Comparison of ENCODE assay signal across 12 mouse cellular contexts in the genomic region with DNA sequence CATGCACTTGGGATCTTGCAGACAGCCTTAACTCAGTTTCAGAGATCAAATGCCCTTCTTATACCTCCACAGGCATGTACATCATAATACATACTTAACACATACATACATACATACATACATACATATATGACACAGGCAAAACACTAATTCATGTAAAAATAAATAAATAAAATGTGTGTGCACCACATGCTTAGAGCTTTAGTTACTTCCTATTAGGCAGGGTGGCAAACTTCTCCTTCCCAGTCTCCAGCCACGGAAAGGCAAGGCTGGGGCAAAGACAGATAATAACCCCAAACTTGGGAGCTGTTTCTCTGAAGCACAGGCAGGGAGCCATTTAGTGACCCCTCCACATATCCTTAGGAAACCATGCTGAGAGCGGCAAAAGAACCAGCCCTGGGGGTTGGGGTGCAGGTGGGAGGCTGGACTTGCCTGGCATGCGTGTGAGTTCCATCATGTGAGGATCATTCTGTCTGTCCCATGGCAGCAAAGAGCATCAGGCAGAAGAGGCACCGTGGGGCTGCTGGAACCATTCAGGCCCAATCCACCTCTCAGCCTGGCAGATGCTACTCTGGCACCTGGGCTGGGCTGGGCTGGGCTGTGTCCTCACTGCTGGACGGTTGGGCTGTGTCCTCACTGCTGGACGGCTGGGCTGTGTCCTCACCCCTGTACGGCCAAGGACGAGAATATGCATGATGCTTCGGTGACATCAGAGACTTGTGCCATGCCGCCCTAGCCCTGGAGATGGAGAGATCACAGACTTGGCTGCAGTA. TPM values are rescaled to one million over a fixed set of nuclear protein-coding genes. Genes with fewer than 3 reads are reported as not detected.
A peak's percentile ranks its signal among the peaks of the same experiment; 100 is the strongest.
DNase-seq lines count a peak whose midpoint lies in the region; ATAC-seq and TF ChIP-seq lines count a peak whose summit lies in the region.
"Had no signal": no experiment of that assay in that cellular context is flagged by ENCODE, and none has a peak within 500 bp of the region (broad histone marks: within the 10 kb centered on the region; RNA-seq: fewer than 3 reads in every experiment).

A gene (minus strand): TSS at position 721 of the 773 bp plus-strand sequence.

- no peak for ATAC-seq in kidney, embryonic 15.5 days (replicated peaks; ENCODE audit: low FRiP score)
- ATAC-seq in liver, embryonic 15.5 days (ENCODE audit: insufficient read depth) = no peak

- no peaks in the 10 kb centered on the region for H3K27me3 ChIP-seq in kidney, adult 2 months (replicated peaks; ENCODE audit: control insufficient read depth, insufficient read depth, low read length)
- no peaks in the 10 kb centered on the region for H3K27me3 ChIP-seq in kidney, embryonic 15.5 days
- no peaks in the 10 kb centered on the region for H3K27me3 ChIP-seq in liver, embryonic 15.5 days

- TF ChIP-seq CTCF in kidney, adult 2 months (conservative IDR thresholded peaks at IDR 0.05; ENCODE audit: insufficient read depth, insufficient read length, low read depth, low read length) = no peak

- H3K4me3 ChIP-seq in kidney, adult 2 months (ENCODE audit: insufficient read depth, low read depth, low read length) = no peak within 1 kb of the TSS
- H3K4me3 ChIP-seq in kidney, embryonic 15.5 days (replicated peaks) = no peak within 1 kb of the TSS
- H3K4me3 ChIP-seq in liver, embryonic 15.5 days (replicated peaks) = no peak within 1 kb of the TSS
- H3K4me3 ChIP-seq: forebrain, embryonic 12.5 days; hindbrain, embryonic 15.5 days had no signal

- H3K4me2 ChIP-seq in kidney, embryonic 15.5 days = no peak within 1 kb of the TSS
- no peak within 1 kb of the TSS for H3K4me2 ChIP-seq in liver, embryonic 15.5 days
- H3K4me2 ChIP-seq: forebrain, embryonic 12.5 days; hindbrain, embryonic 15.5 days; midbrain, embryonic 11.5 days had no signal

- intact Hi-C loops in left cerebral cortex, postnatal 36 days (cut with DNase I) = no loop called here

- TF ChIP-seq POLR2A in kidney, adult 2 months (IDR thresholded peaks at IDR 0.05; ENCODE audit: low read depth, low read length) = no peak

- H3K9me3 ChIP-seq in kidney, embryonic 15.5 days (replicated peaks) = no peaks in the 10 kb centered on the region
- H3K9me3 ChIP-seq in liver, embryonic 15.5 days (replicated peaks) = no peaks in the 10 kb centered on the region
- H3K9me3 ChIP-seq: forebrain, embryonic 12.5 days; hindbrain, embryonic 15.5 days had no signal

- H3K36me3 ChIP-seq in kidney, adult 2 months (ENCODE audit: control insufficient read depth, insufficient read depth, low read length) = no peaks in the 10 kb centered on the region
- H3K36me3 ChIP-seq in kidney, embryonic 15.5 days = no peaks in the 10 kb centered on the region
- H3K36me3 ChIP-seq in liver, embryonic 15.5 days (replicated peaks) = no peaks in the 10 kb centered on the region
- H3K36me3 ChIP-seq: forebrain, embryonic 12.5 days; hindbrain, embryonic 15.5 days had no signal

- 81% methylated on average over 10 of the region's 10 CpGs for WGBS in kidney, adult 2 months
- 64% methylated on average over 10 of the region's 10 CpGs for WGBS in kidney, embryonic 15.5 days
- 74% methylated on average over 10 of the region's 10 CpGs for WGBS in liver, embryonic 15.5 days (ENCODE audit: insufficient replicate concordance)

- no peak for DNase-seq in kidney, adult 2 months
- peak; percentile 49 for DNase-seq in MN1 (ENCODE audit: low spot score)
- no peak for DNase-seq in heart, adult 18-20 months
- DNase-seq in embryo, embryonic 9.5 days (ENCODE audit: extremely low spot score) = no peak
- DNase-seq in thymus, postnatal 14 days = no peak
- no peak for DNase-seq in left cerebral cortex, postnatal 36 days (ENCODE audit: low spot score in 2 of 2)

- no peak within 1 kb of the TSS for H3K9ac ChIP-seq in kidney, embryonic 15.5 days
- H3K9ac ChIP-seq in liver, embryonic 15.5 days = no peak within 1 kb of the TSS
- H3K9ac ChIP-seq: forebrain, embryonic 12.5 days; hindbrain, embryonic 15.5 days had no signal

- H3K4me1 ChIP-seq in kidney, adult 2 months (ENCODE audit: control insufficient read depth, insufficient read depth, low read length) = peaks cover 19% of the 10 kb centered on the region
- H3K4me1 ChIP-seq in kidney, embryonic 15.5 days = peaks cover 47% of the 10 kb centered on the region
- peaks cover 78% of the 10 kb centered on the region for H3K4me1 ChIP-seq in liver, embryonic 15.5 days (replicated peaks)

- no peak within 1 kb of the TSS for H3K27ac ChIP-seq in kidney, adult 2 months (ENCODE audit: insufficient read depth, low read depth, low read length)
- no peak within 1 kb of the TSS for H3K27ac ChIP-seq in kidney, embryonic 15.5 days
- H3K27ac ChIP-seq in liver, embryonic 15.5 days (replicated peaks) = peak within 1 kb of the TSS; percentile 84
- H3K27ac ChIP-seq: forebrain, embryonic 12.5 days; hindbrain, embryonic 15.5 days; stomach, postnatal 0 days had no signal

RNA-seq across cellular contexts. Expression of the gene that starts here (rescaled TPM):
- 18.0 and 19.1 TPM in 2 replicates for polyA plus RNA-seq in kidney, adult 2 months (2012; rRNA removed)
- 9.5 and 9.8 TPM in 2 replicates for polyA plus RNA-seq in kidney, embryonic 15.5 days (2015; fragmentation: Nextera tagmentation; extraction: Ambion mirVana)
- total RNA-seq in heart, adult 18-20 months (2021) = 10 to 100 TPM; 10.6 to 11.5 TPM
- polyA plus RNA-seq in liver, embryonic 15.5 days (2015; fragmentation: Nextera tagmentation; extraction: Ambion mirVana) = 7.2 and 7.5 TPM in 2 replicates
- total RNA-seq in left cerebral cortex, postnatal 36 days (2021) = 1 to 10 TPM in 1 of 2 experiments, under 1 TPM in 1; 0.84 to 1.9 TPM

Comparison
In these comparisons a context has a peak if more than half of its experiments do, and no peak if none do; other contexts are left out.
1. RNA of the gene that starts here (total RNA-seq): 10.6 to 11.5 TPM in heart, adult 18-20 months; 0.84 to 1.9 TPM in left cerebral cortex, postnatal 36 days; every median in the first group is over 4 times any median in the second.